Mouse (Mus musculus) natural killer cell, adult 2 months (primary cell): ENCODE results near the gene Cdc42bpa.
A peak's percentile ranks its signal among the peaks of the same experiment; 100 is the strongest.

ENCODE experiments used
- DNase-seq, 2 experiments: peaks; one replicate each; pipeline ENCODE4 v3.0.0; 2022; ENCODE audit warnings: low spot score in 2 of 2

The Cdc42bpa gene

DNA sequence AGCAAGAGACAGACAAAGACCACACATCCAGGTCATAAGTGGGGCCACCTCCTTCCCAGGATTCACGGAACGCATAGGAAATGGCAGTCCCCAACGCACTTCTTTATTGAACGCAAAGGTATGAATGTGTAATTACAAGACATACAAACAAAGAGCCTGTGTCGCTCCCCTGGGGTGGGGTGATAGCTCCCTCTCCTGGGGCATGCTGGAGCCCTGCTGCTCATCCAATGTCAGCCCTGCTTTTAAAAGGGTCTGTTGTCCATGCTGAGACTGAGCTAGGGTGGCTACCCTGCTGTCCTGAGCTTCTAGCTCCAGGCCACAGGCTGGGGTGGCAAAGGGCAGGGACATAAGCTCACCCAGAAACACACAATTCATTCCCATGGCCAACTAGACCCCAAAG lies 206.3 kb downstream of the Cdc42bpa start:
- DNase-seq = no peak

- DNase-seq = no peak
These were observed 208.0 kb downstream of the Cdc42bpa start for GRCm38 (mm10) chr1:180168294-180168693.

GRCm38 (mm10) chr1:180169161-180169560 lies 208.9 kb downstream of the Cdc42bpa start:
- DNase-seq = no peak

- DNase-seq = no peak
These were observed 209.8 kb downstream of the Cdc42bpa start for GRCm38 (mm10) chr1:180170071-180170470.

DNA sequence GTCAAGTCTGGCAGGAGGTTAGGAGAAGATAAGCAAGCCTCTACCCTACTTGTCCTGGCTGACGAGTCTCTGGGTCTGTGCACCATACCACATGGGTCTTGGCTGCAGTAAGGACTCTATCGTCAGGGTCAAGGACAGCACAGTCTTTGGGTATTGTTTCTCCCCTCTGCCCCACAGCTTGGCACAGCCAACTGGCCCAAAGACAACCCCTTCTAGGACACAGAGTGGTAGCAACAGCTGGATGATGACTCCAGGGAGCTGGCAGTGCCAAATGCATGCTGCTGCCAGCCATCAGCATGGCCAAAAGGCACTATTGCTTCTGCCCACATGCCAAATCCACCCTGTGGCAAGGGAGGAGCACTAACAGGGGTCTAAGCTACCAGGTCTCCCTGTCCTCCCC lies 211.6 kb downstream of the Cdc42bpa start:
- no peak for DNase-seq

GRCm38 (mm10) chr1:180172600-180172999 lies 212.3 kb downstream of the Cdc42bpa start:
- no peak for DNase-seq

GRCm38 (mm10) chr1:180173017-180173416 lies 212.7 kb downstream of the Cdc42bpa start:
- no peak for DNase-seq

GRCm38 (mm10) chr1:180174718-180175117 lies 214.4 kb downstream of the Cdc42bpa start:
- DNase-seq = no peak

GRCm38 (mm10) chr1:180175167-180175566 lies 214.9 kb downstream of the Cdc42bpa start:
- DNase-seq = peak; percentile 31 to 32

DNA sequence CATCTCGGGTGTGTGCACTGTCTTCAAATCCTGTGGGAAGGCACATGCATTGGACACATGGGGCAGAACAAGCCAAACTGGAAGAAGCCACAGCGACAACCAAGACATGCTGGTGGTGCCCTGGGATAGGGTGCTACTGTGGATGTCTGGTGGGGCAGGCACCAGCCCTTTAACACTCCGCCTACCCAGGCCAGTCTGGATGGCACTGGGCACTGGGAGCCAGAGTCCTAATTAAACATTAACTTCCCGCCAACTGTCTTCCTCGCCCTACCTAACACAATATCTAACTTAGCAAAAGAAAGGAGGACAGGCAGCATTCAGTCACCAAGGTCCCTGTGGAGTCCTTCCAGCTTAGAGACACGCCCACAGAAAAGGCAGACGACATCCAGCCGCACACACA lies 215.4 kb downstream of the Cdc42bpa start:
- DNase-seq = no peak

- no peak for DNase-seq
These were observed 216.5 kb downstream of the Cdc42bpa start for GRCm38 (mm10) chr1:180176784-180177183.

DNA sequence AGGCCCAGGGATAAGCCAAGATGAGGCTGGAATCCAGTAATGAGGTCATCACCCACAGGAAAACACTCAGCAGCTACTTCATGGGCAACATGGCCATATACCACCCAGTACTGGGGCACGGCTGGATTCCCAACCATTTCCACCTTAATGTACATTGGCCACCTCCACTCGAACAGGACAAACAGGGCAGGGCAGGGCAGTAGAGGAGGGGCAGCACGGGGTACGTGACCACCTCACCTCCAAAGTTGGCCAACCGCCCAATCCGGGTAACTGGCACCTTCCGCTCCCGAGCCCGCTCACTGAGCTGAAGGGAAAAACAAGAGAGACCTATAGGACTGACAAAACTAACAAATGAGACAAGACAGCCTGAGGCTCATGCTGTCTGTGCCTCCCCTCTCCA lies 218.1 kb downstream of the Cdc42bpa start:
- no peak for DNase-seq

- DNase-seq = no peak
These were observed 218.8 kb downstream of the Cdc42bpa start for GRCm38 (mm10) chr1:180179100-180179499.

DNA sequence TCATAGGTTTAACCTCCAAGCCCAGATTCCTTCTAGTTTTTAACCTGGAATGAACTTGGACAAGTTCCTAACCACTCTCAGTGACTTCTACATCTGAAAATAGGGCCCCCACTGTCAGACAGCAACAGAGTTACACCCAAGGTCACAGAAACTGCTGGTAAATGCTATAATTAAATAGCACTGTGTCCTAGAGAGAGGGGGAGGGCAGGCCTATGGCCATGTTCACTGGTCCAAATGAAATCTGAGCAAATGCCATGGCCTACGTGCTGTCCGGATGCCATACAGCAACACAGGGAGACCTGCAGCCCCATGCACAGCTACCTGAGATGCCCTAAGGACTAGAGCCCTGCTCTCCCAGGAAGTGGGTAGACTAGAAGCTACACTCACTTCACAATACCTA lies 219.6 kb downstream of the Cdc42bpa start:
- DNase-seq = no peak

DNA sequence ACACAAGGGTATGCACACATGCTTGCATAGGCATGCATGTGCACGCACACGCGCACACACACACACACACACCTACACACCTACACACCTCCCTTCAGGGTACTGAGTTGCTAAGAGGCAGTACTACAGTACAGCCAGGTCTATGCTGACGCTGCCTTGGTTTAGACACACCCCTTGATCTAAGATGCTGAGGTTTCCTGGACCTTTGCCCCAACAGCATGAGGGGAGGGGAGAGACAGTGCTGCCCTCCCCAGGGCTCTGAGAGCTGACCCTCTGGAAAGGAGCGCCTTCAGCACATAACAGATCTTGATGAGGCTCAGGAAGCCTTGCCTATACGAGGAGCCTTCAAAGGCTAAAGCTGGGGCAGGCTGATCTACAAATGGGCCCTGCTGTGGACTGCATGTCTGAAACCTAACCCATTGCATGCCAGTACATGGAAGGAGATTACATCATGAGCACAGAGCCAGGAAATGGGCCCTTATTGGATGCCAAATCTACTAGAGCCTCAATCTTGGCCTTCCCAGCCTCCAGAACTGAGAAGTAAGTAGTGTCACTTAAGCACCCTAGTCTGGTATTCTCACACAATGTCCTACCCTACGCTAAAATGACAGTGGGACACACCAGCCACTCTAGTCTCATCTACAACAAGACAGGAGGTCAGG lies 221.2 kb downstream of the Cdc42bpa start:
- DNase-seq = no peak

- no peak for DNase-seq
These were observed 221.7 kb downstream of the Cdc42bpa start for GRCm38 (mm10) chr1:180181966-180182319.

GRCm38 (mm10) chr1:180182731-180183130 lies 222.5 kb downstream of the Cdc42bpa start:
- no peak for DNase-seq

DNA sequence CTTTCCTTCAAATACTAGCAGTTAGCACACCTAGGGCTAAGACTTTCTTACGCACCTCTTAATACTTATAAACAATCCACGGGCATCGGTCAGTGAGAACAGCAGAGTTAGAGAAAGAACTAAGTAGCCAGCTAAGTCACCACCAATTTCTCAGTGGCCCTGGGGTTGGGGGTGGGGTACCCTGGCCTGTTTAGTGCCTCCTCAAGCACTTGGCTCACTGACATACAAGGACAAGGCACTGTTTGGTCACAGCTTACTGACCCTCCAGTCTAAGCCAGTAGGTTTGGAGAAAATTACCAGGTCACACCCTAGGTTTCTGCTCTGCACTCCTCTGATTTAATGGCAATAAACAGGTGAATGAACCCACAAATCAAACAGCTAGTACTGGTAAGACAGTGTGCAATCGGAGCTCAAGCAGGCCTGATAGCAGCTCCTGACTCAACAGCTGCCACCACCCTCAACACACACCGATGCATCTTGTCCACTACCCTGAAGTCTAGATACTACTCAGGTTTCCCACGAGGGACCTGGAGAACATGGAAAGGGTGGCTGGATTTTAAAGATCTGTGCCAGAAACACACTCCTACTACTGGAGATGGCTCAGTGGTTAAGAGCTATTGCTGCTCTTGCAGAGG lies 223.4 kb downstream of the Cdc42bpa start:
- no peak for DNase-seq

DNA sequence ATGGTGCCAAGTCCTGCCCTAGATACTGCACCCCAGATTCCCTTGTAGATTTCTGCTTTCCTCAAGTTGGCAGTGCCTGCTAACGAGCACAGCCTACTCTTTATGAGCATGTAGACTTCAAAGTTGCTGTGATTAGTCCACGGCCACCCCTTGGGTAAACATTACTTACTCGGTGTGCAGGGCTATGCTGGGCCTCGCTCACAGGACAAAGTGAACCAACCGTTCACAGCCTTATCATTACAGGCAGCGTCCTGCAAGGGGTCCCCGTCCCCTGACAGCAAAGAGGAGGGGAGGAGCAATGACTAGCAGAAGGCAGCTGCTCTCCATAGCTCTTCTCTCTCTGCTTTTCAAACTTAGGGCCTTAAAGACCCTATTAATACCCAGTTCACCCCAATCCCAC lies 224.5 kb downstream of the Cdc42bpa start:
- DNase-seq = no peak

- DNase-seq = no peak
These were observed 225.6 kb downstream of the Cdc42bpa start for GRCm38 (mm10) chr1:180185877-180186276.

DNA sequence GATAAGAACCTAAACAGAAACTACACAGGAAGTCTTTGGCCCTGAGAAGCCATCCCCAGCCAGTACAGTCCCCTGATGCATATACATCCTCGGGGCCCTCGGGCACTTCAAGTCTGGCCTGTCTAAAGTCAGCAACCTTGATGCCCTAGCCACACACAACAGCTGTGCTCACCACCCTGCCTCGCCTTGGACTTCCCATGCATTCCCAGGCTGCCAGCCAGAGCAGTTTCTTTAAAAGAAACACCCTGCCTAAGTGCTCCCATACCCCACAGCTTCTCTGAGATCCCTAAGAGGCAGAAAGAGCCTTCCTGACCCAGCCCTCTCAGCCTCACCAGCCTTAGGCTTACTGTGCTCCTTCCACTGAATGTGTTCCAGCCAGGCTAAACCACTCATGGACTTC lies 226.1 kb downstream of the Cdc42bpa start:
- DNase-seq = no peak

DNA sequence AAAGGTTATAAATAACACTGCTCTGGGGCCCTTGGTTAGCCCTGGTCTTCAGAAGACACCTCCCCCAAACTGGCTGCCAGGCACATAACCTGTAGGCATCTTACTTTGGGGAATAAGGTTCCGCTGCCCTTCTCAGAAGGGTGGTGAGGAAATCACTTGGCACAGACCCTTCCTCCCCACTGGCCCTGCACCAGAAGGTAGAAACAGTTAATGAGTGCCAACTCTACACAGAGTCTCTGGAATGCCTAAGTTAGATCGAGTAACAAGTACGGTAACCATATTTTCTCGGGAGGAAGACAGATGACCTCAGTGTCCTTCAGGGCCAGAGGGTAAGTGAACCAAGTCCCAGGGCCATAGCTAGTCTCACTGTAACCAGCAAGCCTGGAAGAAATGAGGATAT lies 228.7 kb downstream of the Cdc42bpa start:
- DNase-seq = no peak

- DNase-seq = no peak
These were observed 230.8 kb downstream of the Cdc42bpa start for GRCm38 (mm10) chr1:180191112-180191511.
